Mouse (Mus musculus) embryonic fibroblast, embryonic 13.5 days (primary cell): Measurements from ENCODE around the gene Pola2. TPM values are rescaled to one million over a fixed set of nuclear protein-coding genes. Genes with fewer than 3 reads are reported as not detected.

Experiments used
- H3K27ac ChIP-seq: 2 replicates; pipeline ENCODE4 v1.5.1; 2012; ENCODE audit warnings: low read length, control low read depth, inconsistent platforms; ENCODE audit not compliant: insufficient read depth
- H3K4me1 ChIP-seq: 2 replicates; pipeline ENCODE4 v1.6.1; 2011; ENCODE audit warnings: low read length; ENCODE audit not compliant: control insufficient read depth, insufficient read depth
- H3K4me3 ChIP-seq: 2 replicates; pipeline ENCODE4 v1.5.1; 2011; ENCODE audit warnings: mild to moderate bottlenecking, control low read depth, low read length; ENCODE audit not compliant: insufficient read depth
- CTCF ChIP-seq: IDR thresholded peaks from 2 replicates; pipeline ENCODE4 v1.5.1; 2011; ENCODE audit warnings: mild to moderate bottlenecking, control low read depth, low read length, moderate library complexity, borderline replicate concordance; ENCODE audit not compliant: insufficient read depth
- POLR2A ChIP-seq: IDR thresholded peaks from 2 replicates; pipeline ENCODE4 v1.6.1; 2011; ENCODE audit warnings: low read depth, mild to moderate bottlenecking, control low read depth, low read length, moderate library complexity
- polyA plus RNA-seq: library from polyadenylated mRNA; stranded (reverse); fragments of >200 nt; gene quantifications from 2 replicates; pipeline ENCODE4 v1.2.4, GENCODE M21; 2011; ENCODE audit warnings: low read depth; ENCODE audit not compliant: missing spikeins, insufficient read length

Gene Pola2
- polyA plus RNA-seq, 1 experiment: 29.7 TPM

GRCm38 (mm10) chr19:5954031-5954710 lies 9.8 kb downstream of the Pola2 start:
- peak overlapping the region; percentile 42 for H3K27ac ChIP-seq
- no peak overlapping the region for H3K4me3 ChIP-seq
- H3K4me1 ChIP-seq: peaks cover 13% of the 10 kb centered on the region; the same call in 1 of the 2 replicates
- no peak for TF ChIP-seq CTCF
- no peak for TF ChIP-seq POLR2A

GRCm38 (mm10) chr19:5953201-5953770 lies 10.7 kb downstream of the Pola2 start:
- no peak overlapping the region for H3K4me3 ChIP-seq
- H3K27ac ChIP-seq: no peak overlapping the region

GRCm38 (mm10) chr19:5952071-5952691 lies 11.8 kb downstream of the Pola2 start:
- no peak overlapping the region for H3K27ac ChIP-seq
- H3K4me1 ChIP-seq: peaks cover 13% of the 10 kb centered on the region; the same call in 1 of the 2 replicates
- H3K4me3 ChIP-seq: no peak overlapping the region
- TF ChIP-seq CTCF: no peak
- no peak for TF ChIP-seq POLR2A

More at GRCm38 (mm10) chr19:5953201-5953770, 10.7 kb downstream of the Pola2 start:
- TF ChIP-seq POLR2A: no peak
- no peak for TF ChIP-seq CTCF
- peaks cover 13% of the 10 kb centered on the region; the same call in 1 of the 2 replicates for H3K4me1 ChIP-seq

GRCm38 (mm10) chr19:5951631-5952030 lies 12.4 kb downstream of the Pola2 start:
- TF ChIP-seq CTCF (no peak), POLR2A (no peak)
- Histone ChIP-seq H3K27ac (no peak overlapping the region), H3K4me3 (no peak overlapping the region), H3K4me1 (peaks cover 13% of the 10 kb centered on the region; the same call in 1 of the 2 replicates)

GRCm38 (mm10) chr19:5950218-5950617 lies 13.8 kb downstream of the Pola2 start:
- Histone ChIP-seq H3K4me1 (peaks cover 16% of the 10 kb centered on the region), H3K4me3 (no peak overlapping the region), H3K27ac (no peak overlapping the region)
- TF ChIP-seq POLR2A (no peak), CTCF (no peak)

GRCm38 (mm10) chr19:5945891-5946290 lies 18.1 kb downstream of the Pola2 start:
- no peak overlapping the region for H3K4me3 ChIP-seq
- peak overlapping the region; percentile 92 for H3K27ac ChIP-seq
- peaks cover 11% of the 10 kb centered on the region for H3K4me1 ChIP-seq
- TF ChIP-seq POLR2A (no peak), CTCF (no peak)

GRCm38 (mm10) chr19:5945027-5945426 lies 19.0 kb downstream of the Pola2 start:
- H3K27ac ChIP-seq: peak overlapping the region; percentile 92

GRCm38 (mm10) chr19:5944145-5944544 lies 19.9 kb downstream of the Pola2 start:
- Histone ChIP-seq H3K27ac (peak overlapping the region; percentile 51), H3K4me3 (no peak overlapping the region), H3K4me1 (peaks cover 20% of the 10 kb centered on the region)
- no peak for TF ChIP-seq POLR2A
- TF ChIP-seq CTCF: no peak

More at GRCm38 (mm10) chr19:5945027-5945426, 19.0 kb downstream of the Pola2 start:
- Histone ChIP-seq H3K4me1 (peaks cover 15% of the 10 kb centered on the region), H3K4me3 (no peak overlapping the region)
- TF ChIP-seq POLR2A: 0 out of 2 replicates have a peak, but pooled peaks have one; percentile 24
- TF ChIP-seq CTCF: no peak

- H3K27ac ChIP-seq: no peak overlapping the region
- peaks cover 20% of the 10 kb centered on the region for H3K4me1 ChIP-seq
- TF ChIP-seq CTCF (no peak), POLR2A (no peak)
- H3K4me3 ChIP-seq: no peak overlapping the region
These were observed 20.6 kb downstream of the Pola2 start for GRCm38 (mm10) chr19:5943404-5943803.

- peaks cover 20% of the 10 kb centered on the region for H3K4me1 ChIP-seq
- H3K27ac ChIP-seq: no peak overlapping the region
- H3K4me3 ChIP-seq: no peak overlapping the region
- TF ChIP-seq CTCF (no peak), POLR2A (no peak)
These were observed 21.4 kb downstream of the Pola2 start for GRCm38 (mm10) chr19:5942581-5942980.
